Mouse (Mus musculus): Measurements from ENCODE around the gene Hsp90aa1.
"Not testable (repeated sequence)": the region's sequence is repeated elsewhere in the genome, so short reads cannot be mapped to it uniquely, and the experiment has no call there.

- not testable (repeated sequence) for TF ChIP-seq POLR2A (IDR thresholded peaks at IDR 0.05; ENCODE audit: extremely low read depth, insufficient read depth, low read length); CTCF (IDR thresholded peaks at IDR 0.05; ENCODE audit: low read depth, low read length)
Measured at GRCm38 (mm10) chr12:110693378-110693777, 9.2 kb downstream of the Hsp90aa1 start.

All from liver, adult 2 months (tissue).